Mouse (Mus musculus) liver, embryonic 13.5 days (tissue): Measurements from ENCODE around the gene Lag3. TPM values are rescaled to one million over a fixed set of nuclear protein-coding genes. Genes with fewer than 3 reads are reported as not detected.

Experiments used
- ATAC-seq: fragments of 200-750 bp; cut with Nextera tagmentation; 2 replicates; pipeline ENCODE4 v1.8.0; 2017; ENCODE audit warnings: low read depth, mild to moderate bottlenecking, moderate number of reproducible peaks, moderate library complexity
- DNase-seq: peaks from one replicate; pipeline ENCODE4 v3.0.0; 2022
- H3K27ac ChIP-seq: fragments of 300-500 bp; sonication (generic); 2 replicates; pipeline ENCODE4 v1.5.1; 2015; ENCODE audit warnings: moderate library complexity, mild to moderate bottlenecking, inconsistent platforms
- H3K27me3 ChIP-seq: fragments of 300-500 bp; sonication (generic); 2 replicates; pipeline ENCODE4 v1.6.1; 2015; ENCODE audit warnings: mild to moderate bottlenecking, inconsistent platforms
- H3K36me3 ChIP-seq: fragments of 300-500 bp; sonication (generic); 2 replicates; pipeline ENCODE4 v1.6.1; 2015; ENCODE audit warnings: mild to moderate bottlenecking, inconsistent platforms
- H3K4me1 ChIP-seq: fragments of 300-500 bp; sonication (generic); replicated peaks from 2 replicates; pipeline ENCODE4 v1.6.1; 2015; ENCODE audit warnings: inconsistent platforms
- H3K4me2 ChIP-seq: fragments of 300-500 bp; sonication (generic); 2 replicates; pipeline ENCODE4 v1.6.1; 2015; ENCODE audit warnings: inconsistent platforms, mild to moderate bottlenecking, moderate library complexity
- H3K4me3 ChIP-seq: fragments of 300-500 bp; sonication (generic); replicated peaks from 2 replicates; pipeline ENCODE4 v1.5.1; 2015; ENCODE audit warnings: mild to moderate bottlenecking, inconsistent platforms
- H3K9ac ChIP-seq: fragments of 300-500 bp; sonication (generic); 2 replicates; pipeline ENCODE4 v1.6.1; 2015; ENCODE audit warnings: mild to moderate bottlenecking, inconsistent platforms
- H3K9me3 ChIP-seq: fragments of 300-500 bp; sonication (generic); replicated peaks from 2 replicates; pipeline ENCODE4 v1.6.1; 2016; ENCODE audit warnings: inconsistent platforms
- WGBS: fragments of 180-500 bp; shearing (Covaris S2); methylation state at CpG from one replicate; pipeline ENCODE4 v1.1.7; 2015; ENCODE audit not compliant: insufficient replicate concordance; 5-methylcytosine and 5-hydroxymethylcytosine counted together
- polyA plus RNA-seq: library from polyadenylated mRNA; unstranded; fragments of >200 nt; fragmentation: Nextera tagmentation; extraction: Ambion mirVana; gene quantifications from 2 replicates; pipeline ENCODE4 v1.2.1, GENCODE M21; 2015

Lag3 gene
- polyA plus RNA-seq, 1 experiment from 2014 or later, result 0.18 TPM

- peaks cover 13% of the 10 kb centered on the region for H3K4me1 ChIP-seq
- 67% methylated on average over 18 of the region's 18 CpGs for WGBS
- H3K4me2 ChIP-seq, result no peak overlapping the region
- DNase-seq (no peak), ATAC-seq (no peak)
- H3K27me3 ChIP-seq, result peaks cover 66% of the 10 kb centered on the region
- H3K9me3 ChIP-seq, result no peaks in the 10 kb centered on the region
- no peak overlapping the region for H3K27ac ChIP-seq
- H3K9ac ChIP-seq, result no peak overlapping the region
- no peak overlapping the region for H3K4me3 ChIP-seq
- H3K36me3 ChIP-seq, result no peaks in the 10 kb centered on the region
Measured at GRCm38 (mm10) chr6:124865766-124866362, 45.6 kb downstream of the Lag3 start.

- 1% methylated on average over 34 of the region's 43 CpGs for WGBS
- Histone ChIP-seq H3K4me2 (peak within 1 kb of the TSS; percentile 64), H3K36me3 (no peaks in the 10 kb centered on the region), H3K9ac (no peak within 1 kb of the TSS), H3K4me1 (peaks cover 13% of the 10 kb centered on the region), H3K27ac (no peak within 1 kb of the TSS), H3K4me3 (peak within 1 kb of the TSS; percentile 48), H3K9me3 (no peaks in the 10 kb centered on the region), H3K27me3 (peaks cover 87% of the 10 kb centered on the region)
- ATAC-seq, result no peak
- peak; percentile 17 for DNase-seq
Measured at GRCm38 (mm10) chr6:124863658-124864298, 47.7 kb downstream of the Lag3 start, which contains the start of gene Gpr162. Gene Gpr162, minus strand, starts transcription at chr6:124863983.

- H3K4me2 ChIP-seq, result peak overlapping the region; percentile 64
- no peaks in the 10 kb centered on the region for H3K36me3 ChIP-seq
- H3K9ac ChIP-seq, result no peak overlapping the region
- H3K4me1 ChIP-seq, result peaks cover 13% of the 10 kb centered on the region
- no peaks in the 10 kb centered on the region for H3K9me3 ChIP-seq
- H3K27ac ChIP-seq, result no peak overlapping the region
- WGBS, result 1% methylated on average over 13 of the region's 16 CpGs
- peaks cover 93% of the 10 kb centered on the region for H3K27me3 ChIP-seq
- peak overlapping the region; percentile 48 for H3K4me3 ChIP-seq
- DNase-seq, result no peak
- no peak for ATAC-seq
Measured at GRCm38 (mm10) chr6:124863125-124863657, 48.3 kb downstream of the Lag3 start.

- peaks cover 96% of the 10 kb centered on the region for H3K27me3 ChIP-seq
- no peak for ATAC-seq
- no peak overlapping the region for H3K9ac ChIP-seq
Measured at GRCm38 (mm10) chr6:124862406-124863124, 48.9 kb downstream of the Lag3 start.

GRCm38 (mm10) chr6:124861802-124862201 lies 49.7 kb downstream of the Lag3 start:
- no peaks in the 10 kb centered on the region for H3K9me3 ChIP-seq
- peaks cover 17% of the 10 kb centered on the region for H3K4me1 ChIP-seq
- DNase-seq (no peak), ATAC-seq (no peak)
- H3K36me3 ChIP-seq, result no peaks in the 10 kb centered on the region
- no peak overlapping the region for H3K4me3 ChIP-seq
- H3K27me3 ChIP-seq, result peaks cover 98% of the 10 kb centered on the region
- no peak overlapping the region for H3K4me2 ChIP-seq
- H3K9ac ChIP-seq, result no peak overlapping the region
- H3K27ac ChIP-seq, result no peak overlapping the region
- 25% methylated on average over 3 of the region's 3 CpGs for WGBS

More at GRCm38 (mm10) chr6:124862406-124863124, 48.9 kb downstream of the Lag3 start:
- H3K36me3 ChIP-seq, result no peaks in the 10 kb centered on the region
- 10% methylated on average over 8 of the region's 8 CpGs for WGBS
- DNase-seq, result no peak
- H3K9me3 ChIP-seq, result no peaks in the 10 kb centered on the region
- 0 out of 2 replicates have a peak overlapping the region, but pooled peaks have one; percentile 64 for H3K4me2 ChIP-seq
- no peak overlapping the region for H3K27ac ChIP-seq
- H3K4me3 ChIP-seq, result no peak overlapping the region
- peaks cover 13% of the 10 kb centered on the region for H3K4me1 ChIP-seq

GRCm38 (mm10) chr6:124861266-124861665 lies 50.2 kb downstream of the Lag3 start:
- no peak for DNase-seq
- Histone ChIP-seq H3K9me3 (no peaks in the 10 kb centered on the region), H3K4me1 (peaks cover 22% of the 10 kb centered on the region), H3K36me3 (no peaks in the 10 kb centered on the region), H3K4me2 (no peak overlapping the region), H3K9ac (no peak overlapping the region), H3K4me3 (no peak overlapping the region), H3K27ac (no peak overlapping the region), H3K27me3 (peaks cover 100% of the 10 kb centered on the region)
- ATAC-seq, result no peak
- 74% methylated on average over 19 of the region's 19 CpGs for WGBS

- ATAC-seq, result no peak
- no peak for DNase-seq
- peaks cover 100% of the 10 kb centered on the region for H3K27me3 ChIP-seq
- H3K4me2 ChIP-seq, result no peak overlapping the region
- H3K9ac ChIP-seq, result no peak overlapping the region
- peaks cover 22% of the 10 kb centered on the region for H3K4me1 ChIP-seq
- H3K36me3 ChIP-seq, result no peaks in the 10 kb centered on the region
- no peaks in the 10 kb centered on the region for H3K9me3 ChIP-seq
- H3K27ac ChIP-seq, result no peak overlapping the region
- no peak overlapping the region for H3K4me3 ChIP-seq
- 75% methylated on average over 9 of the region's 9 CpGs for WGBS
Measured at GRCm38 (mm10) chr6:124860511-124860910, 51.0 kb downstream of the Lag3 start.

GRCm38 (mm10) chr6:124859725-124860124 lies 51.8 kb downstream of the Lag3 start:
- Histone ChIP-seq H3K27me3 (peaks cover 99% of the 10 kb centered on the region), H3K27ac (no peak overlapping the region), H3K9ac (no peak overlapping the region), H3K4me2 (no peak overlapping the region), H3K4me3 (no peak overlapping the region), H3K36me3 (no peaks in the 10 kb centered on the region), H3K9me3 (no peaks in the 10 kb centered on the region), H3K4me1 (peaks cover 22% of the 10 kb centered on the region)
- WGBS, result 5% methylated on average over 12 of the region's 12 CpGs
- DNase-seq (peak; percentile 53), ATAC-seq (peak; percentile 24)

- peaks cover 16% of the 10 kb centered on the region for H3K4me1 ChIP-seq
- DNase-seq, result no peak
- peaks cover 96% of the 10 kb centered on the region for H3K27me3 ChIP-seq
- ATAC-seq, result no peak
- H3K9ac ChIP-seq, result no peak overlapping the region
- H3K4me3 ChIP-seq, result no peak overlapping the region
- H3K36me3 ChIP-seq, result no peaks in the 10 kb centered on the region
- WGBS, result 61% methylated on average over 28 of the region's 28 CpGs
- H3K27ac ChIP-seq, result no peak overlapping the region
- H3K4me2 ChIP-seq, result no peak overlapping the region
- H3K9me3 ChIP-seq, result no peaks in the 10 kb centered on the region
Measured at GRCm38 (mm10) chr6:124858561-124859318, 52.8 kb downstream of the Lag3 start.

- peak overlapping the region; percentile 60; the same call in 1 of the 2 replicates for H3K4me3 ChIP-seq
- no peak overlapping the region for H3K9ac ChIP-seq
- no peaks in the 10 kb centered on the region for H3K9me3 ChIP-seq
- peak overlapping the region; percentile 73 for H3K4me2 ChIP-seq
- ATAC-seq (no peak), DNase-seq (no peak)
- WGBS, result 24% methylated on average over 26 of the region's 26 CpGs
- H3K36me3 ChIP-seq, result no peaks in the 10 kb centered on the region
- no peak overlapping the region for H3K27ac ChIP-seq
- peaks cover 10% of the 10 kb centered on the region for H3K4me1 ChIP-seq
- peaks cover 91% of the 10 kb centered on the region for H3K27me3 ChIP-seq
Measured at GRCm38 (mm10) chr6:124857840-124858530, 53.5 kb downstream of the Lag3 start.
